Mouse (Mus musculus) ES-E14 (cell line): ENCODE data around the gene Fahd1.

Experiments used
- CHD2 ChIP-seq: IDR thresholded peaks from 2 replicates; pipeline ENCODE4 v1.6.1; 2014; ENCODE audit warnings: mild to moderate bottlenecking, low read depth, low read length, inconsistent platforms
- HCFC1 ChIP-seq: IDR thresholded peaks from 2 replicates; pipeline ENCODE4 v1.6.1; 2012; ENCODE audit warnings: low read length, inconsistent platforms, borderline replicate concordance; ENCODE audit not compliant: insufficient read depth
- MAFK ChIP-seq: IDR thresholded peaks from 2 replicates; pipeline ENCODE4 v1.6.1; 2014; ENCODE audit warnings: mild to moderate bottlenecking, low read depth, low read length, inconsistent platforms; ENCODE audit not compliant: insufficient read depth
- ZC3H11A ChIP-seq: IDR thresholded peaks from 2 replicates; pipeline ENCODE4 v1.6.1; 2012; ENCODE audit warnings: low read depth, mild to moderate bottlenecking, inconsistent platforms, low read length, borderline replicate concordance

DNA sequence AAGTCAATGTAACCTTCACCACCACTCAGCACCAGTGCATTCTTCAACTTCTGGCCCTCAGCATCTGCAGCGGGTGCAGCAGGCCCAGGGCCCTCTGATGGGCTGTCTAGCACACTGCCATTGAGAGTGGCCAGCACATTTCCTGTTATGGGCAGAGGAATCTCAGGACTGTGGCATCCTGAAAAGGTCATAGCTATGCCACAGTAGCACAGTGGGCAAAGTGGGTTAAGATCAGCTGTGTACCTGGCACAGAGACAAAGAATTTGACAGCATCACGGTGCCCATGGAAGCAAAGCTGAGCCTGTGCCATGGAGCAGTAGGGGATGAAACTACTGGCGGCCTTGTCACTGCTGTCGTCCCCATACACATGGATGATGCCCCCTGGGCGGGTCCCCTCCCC lies 49.0 kb upstream of the Fahd1 start:
- no peak for TF ChIP-seq CHD2
- no peak for TF ChIP-seq MAFK
- TF ChIP-seq ZC3H11A: no peak
- TF ChIP-seq HCFC1: no peak
